Mouse (Mus musculus) C2C12 (cell line): ENCODE measurements around the gene Cog5.

Experiments used
- CEBPB ChIP-seq: IDR thresholded peaks from one replicate; pipeline ENCODE4 v1.6.1; 2011; ENCODE audit warnings: low read depth, mild to moderate bottlenecking, control low read depth, moderate library complexity
- CTCF ChIP-seq: IDR thresholded peaks from one replicate; pipeline ENCODE4 v1.5.1; 2011; ENCODE audit not compliant: control insufficient read depth, insufficient read depth, insufficient read length
- MYOD1 ChIP-seq: IDR thresholded peaks from one replicate; pipeline ENCODE4 v1.6.1; 2011; ENCODE audit warnings: low read depth; ENCODE audit not compliant: control insufficient read depth, insufficient read length
- USF1 ChIP-seq: IDR thresholded peaks from one replicate; pipeline ENCODE4 v1.6.1; 2011; ENCODE audit warnings: low read depth, mild to moderate bottlenecking, control low read depth, moderate library complexity

GRCm38 (mm10) chr12:31755885-31756755 is 101.5 kb downstream of the Cog5 start:
- no peak for TF ChIP-seq CTCF
- TF ChIP-seq USF1 = no peak
- no peak for TF ChIP-seq CEBPB
- no peak for TF ChIP-seq MYOD1
